Mouse (Mus musculus) lung, embryonic 14.5 days (tissue): ENCODE results near the gene Smarcc2. TPM values are rescaled to one million over a fixed set of nuclear protein-coding genes. Genes with fewer than 3 reads are reported as not detected.

Experiments used
- ATAC-seq: fragments of 200-750 bp; cut with Nextera tagmentation; 2 replicates; pipeline ENCODE4 v1.8.0; 2017; ENCODE audit warnings: mild to moderate bottlenecking, moderate TSS enrichment, moderate library complexity; ENCODE audit not compliant: insufficient read depth
- DNase-seq: peaks from one replicate; pipeline ENCODE4 v3.0.0-alpha.2; 2015
- H3K27ac ChIP-seq: fragments of 300-500 bp; sonication (generic); 2 replicates; pipeline ENCODE4 v1.5.1; 2014; ENCODE audit warnings: low read depth, mild to moderate bottlenecking, moderate library complexity
- H3K27me3 ChIP-seq: fragments of 300-500 bp; sonication (generic); 2 replicates; pipeline ENCODE4 v1.6.1; 2014; ENCODE audit warnings: low read length, control low read depth; ENCODE audit not compliant: insufficient read depth
- H3K36me3 ChIP-seq: fragments of 300-500 bp; sonication (generic); 2 replicates; pipeline ENCODE4 v1.6.1; 2014; ENCODE audit warnings: control low read depth; ENCODE audit not compliant: insufficient read depth
- H3K4me1 ChIP-seq: fragments of 300-500 bp; sonication (generic); 2 replicates; pipeline ENCODE4 v1.6.1; 2014; ENCODE audit warnings: antibody characterized with exemption, control low read depth; ENCODE audit not compliant: insufficient read depth
- H3K4me2 ChIP-seq: fragments of 300-500 bp; sonication (generic); 2 replicates; pipeline ENCODE4 v1.6.1; 2014; ENCODE audit warnings: mild to moderate bottlenecking
- H3K4me3 ChIP-seq: fragments of 300-500 bp; sonication (generic); 2 replicates; pipeline ENCODE4 v1.5.1; 2014; ENCODE audit warnings: low read depth, low read length
- H3K9ac ChIP-seq: fragments of 300-500 bp; sonication (generic); 2 replicates; pipeline ENCODE4 v1.6.1; 2014
- H3K9me3 ChIP-seq: fragments of 300-500 bp; sonication (generic); 2 replicates; pipeline ENCODE4 v1.6.1; 2016; ENCODE audit warnings: low read depth, low read length, control low read depth
- CTCF ChIP-seq: IDR thresholded peaks from 2 replicates; pipeline ENCODE4 v1.5.1; 2016; ENCODE audit warnings: antibody characterized with exemption, low read depth
- WGBS: fragments of 180-500 bp; shearing (Covaris S2); extraction: QIAGEN DNeasy Blood & Tissue Kit; methylation state at CpG from one replicate; pipeline ENCODE4 v1.1.7; 2014; 5-methylcytosine and 5-hydroxymethylcytosine counted together
- polyA plus RNA-seq: library from polyadenylated mRNA; unstranded; fragments of >200 nt; fragmentation: Nextera tagmentation; extraction: Ambion mirVana; gene quantifications from 2 replicates; pipeline ENCODE4 v1.2.1, GENCODE M21; 2014

Gene Smarcc2
- polyA plus RNA-seq, 1 experiment from 2014 or later: 81.1 TPM

- TF ChIP-seq CTCF: no peak
- peaks cover 10% of the 10 kb centered on the region; the same call in 1 of the 2 replicates for H3K27me3 ChIP-seq
- H3K9me3 ChIP-seq: no peaks in the 10 kb centered on the region
- H3K36me3 ChIP-seq: peaks cover 34% of the 10 kb centered on the region
- H3K4me3 ChIP-seq: no peak overlapping the region
- no peak overlapping the region for H3K27ac ChIP-seq
- ATAC-seq (no peak), DNase-seq (no peak)
- H3K9ac ChIP-seq: no peak overlapping the region; the same call in 1 of the 2 replicates
- H3K4me2 ChIP-seq: no peak overlapping the region
- 26% methylated on average over 20 of the region's 20 CpGs for WGBS
- H3K4me1 ChIP-seq: no peaks in the 10 kb centered on the region
Measured at GRCm38 (mm10) chr10:128516029-128516428, 57.0 kb downstream of the Smarcc2 start.

- no peaks in the 10 kb centered on the region for H3K9me3 ChIP-seq
- peaks cover 10% of the 10 kb centered on the region; the same call in 1 of the 2 replicates for H3K27me3 ChIP-seq
- H3K27ac ChIP-seq: no peak overlapping the region
- H3K4me2 ChIP-seq: no peak overlapping the region
- no peak overlapping the region for H3K4me3 ChIP-seq
- no peak overlapping the region for H3K9ac ChIP-seq
- no peaks in the 10 kb centered on the region for H3K4me1 ChIP-seq
- DNase-seq (no peak), ATAC-seq (0 out of 2 replicates have a peak, but pooled peaks have one; percentile 45)
- H3K36me3 ChIP-seq: peaks cover 32% of the 10 kb centered on the region
- no peak for TF ChIP-seq CTCF
- 34% methylated on average over 6 of the region's 6 CpGs for WGBS
Measured at GRCm38 (mm10) chr10:128516677-128517076, 57.6 kb downstream of the Smarcc2 start.

DNA sequence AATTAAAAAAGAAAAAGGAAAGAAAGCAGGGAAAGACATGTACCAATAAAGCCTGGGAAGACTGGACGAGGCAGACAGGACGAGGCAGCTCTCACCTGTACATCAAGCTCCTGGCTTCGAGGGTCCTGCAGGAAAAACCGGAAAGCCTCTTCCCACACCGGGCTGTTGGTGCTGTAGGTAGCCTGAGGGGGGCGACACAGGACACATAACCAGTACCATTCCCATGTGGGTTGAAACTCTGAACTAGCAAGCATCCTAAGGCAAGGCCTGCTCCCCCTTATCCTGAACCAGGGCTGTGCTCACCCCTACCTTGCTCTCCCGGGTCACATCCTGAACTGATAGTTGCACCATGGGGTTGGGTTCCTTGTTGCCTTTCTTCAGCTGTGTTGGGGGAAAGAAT is 59.8 kb downstream of the Smarcc2 start:
- H3K4me2 ChIP-seq: no peak overlapping the region
- H3K4me3 ChIP-seq: no peak overlapping the region
- ATAC-seq (no peak), DNase-seq (peak; percentile 43)
- peaks cover 27% of the 10 kb centered on the region for H3K36me3 ChIP-seq
- H3K27ac ChIP-seq: no peak overlapping the region
- peak; percentile 53 for TF ChIP-seq CTCF
- 75% methylated on average over 7 of the region's 7 CpGs for WGBS
- H3K9me3 ChIP-seq: no peaks in the 10 kb centered on the region
- H3K9ac ChIP-seq: no peak overlapping the region
- H3K27me3 ChIP-seq: peaks cover 10% of the 10 kb centered on the region; the same call in 1 of the 2 replicates
- H3K4me1 ChIP-seq: no peaks in the 10 kb centered on the region

- H3K4me2 ChIP-seq: no peak overlapping the region
- no peak for ATAC-seq
- H3K4me1 ChIP-seq: no peaks in the 10 kb centered on the region
- no peak overlapping the region for H3K4me3 ChIP-seq
- H3K9ac ChIP-seq: no peak overlapping the region
- H3K27ac ChIP-seq: no peak overlapping the region
- DNase-seq: no peak
- H3K36me3 ChIP-seq: peaks cover 22% of the 10 kb centered on the region
- no peak for TF ChIP-seq CTCF
- H3K27me3 ChIP-seq: peaks cover 10% of the 10 kb centered on the region; the same call in 1 of the 2 replicates
- 82% methylated on average over 16 of the region's 16 CpGs for WGBS
- H3K9me3 ChIP-seq: no peaks in the 10 kb centered on the region
Measured at GRCm38 (mm10) chr10:128520591-128520990, 61.5 kb downstream of the Smarcc2 start.

GRCm38 (mm10) chr10:128522351-128522750 is 63.3 kb downstream of the Smarcc2 start:
- no peak overlapping the region for H3K27ac ChIP-seq
- peaks cover 22% of the 10 kb centered on the region for H3K36me3 ChIP-seq
- no peak overlapping the region for H3K9ac ChIP-seq
- 68% methylated on average over 6 of the region's 6 CpGs for WGBS
- no peaks in the 10 kb centered on the region for H3K4me1 ChIP-seq
- H3K4me3 ChIP-seq: no peak overlapping the region
- ATAC-seq (no peak), DNase-seq (no peak)
- H3K27me3 ChIP-seq: no peaks in the 10 kb centered on the region; the same call in 1 of the 2 replicates
- no peaks in the 10 kb centered on the region for H3K9me3 ChIP-seq
- no peak for TF ChIP-seq CTCF
- no peak overlapping the region for H3K4me2 ChIP-seq

GRCm38 (mm10) chr10:128524111-128524731 is 65.2 kb downstream of the Smarcc2 start:
- TF ChIP-seq CTCF: no peak
- ATAC-seq (no peak), DNase-seq (no peak)
- no peaks in the 10 kb centered on the region for H3K4me1 ChIP-seq
- peak overlapping the region; percentile 78 for H3K9ac ChIP-seq
- peak overlapping the region; percentile 82 for H3K4me3 ChIP-seq
- no peaks in the 10 kb centered on the region for H3K27me3 ChIP-seq
- H3K27ac ChIP-seq: no peak overlapping the region
- peak overlapping the region; percentile 100 for H3K4me2 ChIP-seq
- H3K9me3 ChIP-seq: no peaks in the 10 kb centered on the region
- WGBS: 16% methylated on average over 11 of the region's 11 CpGs
- peaks cover 17% of the 10 kb centered on the region for H3K36me3 ChIP-seq

GRCm38 (mm10) chr10:128524732-128525662 is 65.9 kb downstream of the Smarcc2 start:
- no peak for TF ChIP-seq CTCF
- Histone ChIP-seq H3K9me3 (no peaks in the 10 kb centered on the region), H3K27ac (peak overlapping the region; percentile 80), H3K9ac (peak overlapping the region; percentile 78), H3K27me3 (no peaks in the 10 kb centered on the region), H3K4me1 (no peaks in the 10 kb centered on the region), H3K36me3 (peaks cover 12% of the 10 kb centered on the region; the same call in 1 of the 2 replicates), H3K4me3 (peak overlapping the region; percentile 82), H3K4me2 (peak overlapping the region; percentile 100)
- ATAC-seq (peak; percentile 25), DNase-seq (peak; percentile 73)
- under 1% methylated on average over 58 of the region's 58 CpGs for WGBS
